Mouse (Mus musculus) kidney, postnatal 36 days (tissue): ENCODE data around the gene Muc3.

Source experiments
- DNase-seq, 2 experiments: peaks; one replicate each; pipeline ENCODE4 v3.0.0; 2021 to 2022; ENCODE audit warnings: mixed read lengths in 2 of 2

Gene Muc3

DNA sequence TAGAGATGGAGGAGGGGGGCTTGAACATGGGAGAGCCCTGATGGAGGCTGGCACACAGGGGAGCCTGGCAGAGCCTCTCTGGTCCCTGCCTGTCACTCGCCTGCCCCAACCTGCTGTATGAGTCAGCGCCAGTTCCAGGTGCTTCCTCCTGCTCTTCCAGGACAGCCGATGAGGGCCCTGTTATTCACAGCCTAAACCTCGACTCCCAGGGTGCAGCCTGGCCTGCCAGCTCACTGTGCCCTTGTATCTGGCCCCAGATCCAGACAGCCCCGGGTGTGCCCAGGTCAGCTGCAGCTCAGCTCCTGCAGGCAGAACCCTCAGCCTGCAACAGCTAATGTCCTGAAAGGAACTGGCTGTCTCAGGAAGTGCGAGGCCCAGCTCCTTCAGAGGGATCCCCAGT is 57.6 kb downstream of the Muc3 start:
- DNase-seq: no peak

DNA sequence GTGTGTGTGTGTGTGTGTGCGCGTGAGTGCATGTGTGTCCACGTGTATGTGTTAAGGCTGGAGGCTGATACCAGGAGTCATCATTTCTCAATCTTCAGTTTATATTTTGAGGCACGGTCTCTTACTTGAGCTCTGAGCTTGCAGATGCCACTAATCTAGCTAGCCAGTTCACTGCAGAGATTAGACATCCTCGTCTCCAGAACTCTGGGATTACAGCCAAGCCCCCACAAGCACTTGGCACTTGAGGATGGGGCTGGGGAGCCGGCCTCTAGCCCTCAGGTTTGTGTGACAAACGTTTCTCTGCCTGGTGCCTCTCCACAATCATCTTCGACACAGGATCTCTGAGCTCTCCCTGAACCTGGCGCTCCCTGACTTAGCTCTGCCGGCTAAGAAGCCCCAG is 58.3 kb downstream of the Muc3 start:
- no peak for DNase-seq

DNA sequence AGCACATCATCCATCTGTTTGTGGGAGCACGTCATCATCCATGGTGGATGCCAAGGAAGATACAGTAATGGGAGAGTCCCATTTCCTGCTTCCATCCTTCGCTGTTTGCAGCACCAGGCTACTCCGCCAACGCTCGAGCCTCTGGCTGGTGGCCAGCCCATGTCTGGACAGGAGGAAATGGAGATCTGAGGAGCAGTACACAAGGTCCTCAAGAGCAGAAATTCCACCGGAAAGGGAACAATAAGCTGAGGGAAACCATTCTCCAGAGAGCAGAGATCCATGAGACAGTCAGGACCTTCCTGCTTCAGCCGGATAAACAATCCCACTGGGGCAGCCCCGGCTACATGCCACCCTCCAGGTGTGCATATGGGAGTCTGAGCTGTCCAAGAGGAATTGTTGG is 61.7 kb downstream of the Muc3 start:
- DNase-seq: peak; percentile 87 to 89

DNA sequence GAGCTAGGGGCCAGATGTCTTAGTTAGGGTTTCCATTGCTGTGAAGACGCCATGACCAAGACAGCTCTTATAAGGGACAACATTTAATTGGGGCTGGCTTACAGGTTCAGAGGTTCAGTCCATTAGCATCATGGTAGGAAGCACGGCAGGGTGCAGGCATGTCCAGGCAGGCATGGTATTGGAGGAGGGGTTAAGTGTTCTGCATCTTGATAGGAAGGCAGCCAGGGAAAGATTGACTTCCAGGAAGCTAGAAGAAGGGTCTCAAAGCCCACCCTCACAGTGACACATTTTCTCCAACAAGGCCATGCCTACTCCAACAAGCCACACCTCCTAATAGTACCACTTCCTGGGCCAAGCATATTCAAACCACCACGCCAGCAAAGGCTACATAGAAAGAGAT is 63.4 kb downstream of the Muc3 start:
- no peak for DNase-seq

DNA sequence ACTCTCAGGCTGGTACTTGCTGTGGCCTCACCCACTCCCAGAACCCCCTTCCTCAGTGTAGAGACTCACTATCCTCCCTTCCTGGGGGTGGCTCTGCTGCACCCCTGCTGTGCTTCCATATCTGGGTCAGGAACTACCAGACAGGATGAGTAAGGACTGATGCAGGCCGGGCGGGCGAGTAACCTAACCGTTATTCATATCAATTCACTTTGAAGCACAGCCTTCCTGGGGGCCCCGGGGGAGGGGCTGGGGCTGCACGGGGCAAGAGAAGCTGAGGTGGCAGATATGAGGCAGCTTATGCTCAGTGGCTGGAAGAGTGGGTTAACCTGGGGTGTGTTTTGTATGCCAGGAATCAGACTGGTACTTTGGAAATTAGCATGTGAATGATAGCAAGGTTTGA is 64.1 kb downstream of the Muc3 start:
- DNase-seq: no peak
